ENCODE assay signal across 15 mouse cellular contexts in the genomic region with DNA sequence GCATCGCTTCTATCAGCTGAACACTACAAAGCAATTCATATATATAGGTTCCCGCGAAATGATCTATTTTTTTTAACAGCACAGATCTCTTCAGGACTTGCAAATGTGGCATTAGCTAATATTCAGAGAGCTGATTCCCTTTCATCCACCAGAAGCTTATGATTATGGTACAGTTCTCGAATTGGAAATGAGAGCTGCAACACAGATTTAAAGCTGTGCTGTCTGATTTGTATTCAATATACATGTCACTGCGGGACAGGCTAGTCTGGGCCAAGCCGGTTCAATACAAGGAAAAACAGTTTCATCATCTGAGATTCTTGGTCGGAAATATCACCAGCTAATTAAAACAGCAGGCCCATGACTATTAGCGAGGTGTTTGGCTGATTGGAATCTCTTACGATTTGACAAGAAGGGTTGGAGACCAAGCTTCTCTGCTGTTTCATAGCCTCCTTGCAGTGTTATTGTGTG.
A peak's percentile ranks its signal among the peaks of the same experiment; 100 is the strongest.
DNase-seq lines count a peak whose midpoint lies in the region; ATAC-seq and TF ChIP-seq lines count a peak whose summit lies in the region.
"Had no signal": no experiment of that assay in that cellular context is flagged by ENCODE, and none has a peak within 500 bp of the region (broad histone marks: within the 10 kb centered on the region; RNA-seq: fewer than 3 reads in every experiment).

No protein-coding gene starts in this region.

- peaks cover 7% of the 10 kb centered on the region; the same call in 1 of the 2 replicates for H3K4me1 ChIP-seq in lung, embryonic 14.5 days (ENCODE audit: insufficient read depth)
- H3K4me1 ChIP-seq in forebrain, embryonic 16.5 days (replicated peaks; ENCODE audit: control insufficient read depth, insufficient read depth, low read length) = peaks cover 12% of the 10 kb centered on the region
- H3K4me1 ChIP-seq in limb, embryonic 14.5 days (ENCODE audit: control insufficient read depth, insufficient read depth, low read length) = 0 out of 2 replicates have a peak, but pooled peaks cover 4% of the 10 kb centered on the region
- no peaks in the 10 kb centered on the region; the same call in 1 of the 2 replicates for H3K4me1 ChIP-seq in neural tube, embryonic 15.5 days
- H3K4me1 ChIP-seq: embryonic facial prominence, embryonic 12.5 days; megakaryocyte, embryonic 14.5 days had no signal

- no peak for TF ChIP-seq CTCF in lung, embryonic 14.5 days (IDR thresholded peaks at IDR 0.05; ENCODE audit: low read depth)

- H3K27ac ChIP-seq in lung, embryonic 14.5 days (ENCODE audit: low read depth) = no peak overlapping the region
- peak overlapping the region; percentile 2; the same call in 1 of the 2 replicates for H3K27ac ChIP-seq in forebrain, embryonic 16.5 days (ENCODE audit: low read length)
- H3K27ac ChIP-seq in limb, embryonic 14.5 days (replicated peaks; ENCODE audit: low read depth, low read length) = no peak overlapping the region
- 0 out of 2 replicates have a peak overlapping the region, but pooled peaks have one; percentile 3 for H3K27ac ChIP-seq in neural tube, embryonic 15.5 days (replicated peaks)
- H3K27ac ChIP-seq: embryonic facial prominence, embryonic 12.5 days; heart, adult 2 months had no signal

- no peak overlapping the region for H3K9ac ChIP-seq in lung, embryonic 14.5 days
- no peak overlapping the region for H3K9ac ChIP-seq in forebrain, embryonic 16.5 days (replicated peaks; ENCODE audit: low read depth, low read length)
- H3K9ac ChIP-seq in limb, embryonic 14.5 days (ENCODE audit: low read depth, low read length, severe bottlenecking) = no peak overlapping the region
- H3K9ac ChIP-seq in neural tube, embryonic 15.5 days (replicated peaks) = no peak overlapping the region
- H3K9ac ChIP-seq: embryonic facial prominence, embryonic 12.5 days had no signal

- no peaks in the 10 kb centered on the region for H3K27me3 ChIP-seq in lung, embryonic 14.5 days (ENCODE audit: insufficient read depth, low read length)
- no peaks in the 10 kb centered on the region for H3K27me3 ChIP-seq in forebrain, embryonic 16.5 days (replicated peaks; ENCODE audit: control insufficient read depth, insufficient read depth, low read length)
- H3K27me3 ChIP-seq in limb, embryonic 14.5 days (ENCODE audit: control insufficient read depth, insufficient read depth, low read length) = no peaks in the 10 kb centered on the region
- no peaks in the 10 kb centered on the region for H3K27me3 ChIP-seq in neural tube, embryonic 15.5 days (replicated peaks)
- H3K27me3 ChIP-seq: embryonic facial prominence, embryonic 12.5 days; megakaryocyte, embryonic 14.5 days had no signal

- H3K36me3 ChIP-seq in lung, embryonic 14.5 days (ENCODE audit: insufficient read depth) = no peaks in the 10 kb centered on the region
- H3K36me3 ChIP-seq in forebrain, embryonic 16.5 days (ENCODE audit: control insufficient read depth, insufficient read depth) = no peaks in the 10 kb centered on the region
- no peaks in the 10 kb centered on the region for H3K36me3 ChIP-seq in limb, embryonic 14.5 days (ENCODE audit: control insufficient read depth, insufficient read depth, low read length)
- H3K36me3 ChIP-seq in neural tube, embryonic 15.5 days = no peaks in the 10 kb centered on the region
- H3K36me3 ChIP-seq: embryonic facial prominence, embryonic 12.5 days had no signal

- peak; percentile 17 for DNase-seq in lung, embryonic 14.5 days
- DNase-seq in lung, postnatal 10 days = no peak
- DNase-seq in limb, embryonic 14.5 days (ENCODE audit: low spot score) = peak; percentile 13
- DNase-seq in right cerebral cortex, adult 2 months (ENCODE audit: low spot score in 2 of 2) = no peak
- no peak for DNase-seq in cerebellum, postnatal 10 days
- DNase-seq: cerebellum, adult 9-11 months; heart, adult 2 months; kidney, adult 18-20 months; right cerebral cortex, postnatal 25 days; thymus, adult 2 months had no signal

- 55% methylated on average over 9 of the region's 9 CpGs for WGBS in lung, embryonic 14.5 days
- 33% methylated on average over 9 of the region's 9 CpGs for WGBS in forebrain, embryonic 16.5 days
- WGBS in limb, embryonic 14.5 days = 31% methylated on average over 9 of the region's 9 CpGs
- 65% methylated on average over 9 of the region's 9 CpGs for WGBS in neural tube, embryonic 15.5 days

- H3K9me3 ChIP-seq in lung, embryonic 14.5 days (ENCODE audit: low read depth, low read length) = no peaks in the 10 kb centered on the region; the same call in 1 of the 2 replicates
- no peaks in the 10 kb centered on the region for H3K9me3 ChIP-seq in forebrain, embryonic 16.5 days (ENCODE audit: control insufficient read depth, low read length)
- H3K9me3 ChIP-seq in limb, embryonic 14.5 days (ENCODE audit: control insufficient read depth, low read length) = no peaks in the 10 kb centered on the region
- H3K9me3 ChIP-seq in neural tube, embryonic 15.5 days (replicated peaks) = no peaks in the 10 kb centered on the region

- H3K4me3 ChIP-seq in lung, embryonic 14.5 days (ENCODE audit: low read depth, low read length) = no peak overlapping the region
- H3K4me3 ChIP-seq in forebrain, embryonic 16.5 days (replicated peaks; ENCODE audit: low read length) = no peak overlapping the region
- H3K4me3 ChIP-seq in limb, embryonic 14.5 days (replicated peaks; ENCODE audit: low read length) = no peak overlapping the region
- H3K4me3 ChIP-seq in neural tube, embryonic 15.5 days (replicated peaks) = no peak overlapping the region
- H3K4me3 ChIP-seq: embryonic facial prominence, embryonic 12.5 days; heart, adult 2 months; megakaryocyte, embryonic 14.5 days had no signal

- H3K4me2 ChIP-seq in lung, embryonic 14.5 days = no peak overlapping the region
- H3K4me2 ChIP-seq in forebrain, embryonic 16.5 days (ENCODE audit: low read length) = peak overlapping the region; percentile 8; the same call in 1 of the 2 replicates
- peak overlapping the region; percentile 22; the same call in 1 of the 2 replicates for H3K4me2 ChIP-seq in limb, embryonic 14.5 days (replicated peaks; ENCODE audit: low read depth, low read length, severe bottlenecking)
- H3K4me2 ChIP-seq in neural tube, embryonic 15.5 days = no peak overlapping the region
- H3K4me2 ChIP-seq: embryonic facial prominence, embryonic 12.5 days had no signal

- TF ChIP-seq POLR2A in limb, embryonic 14.5 days (IDR thresholded peaks at IDR 0.05; ENCODE audit: borderline replicate concordance, extremely low read depth, insufficient read depth, insufficient read length) = no peak

- ATAC-seq in lung, embryonic 14.5 days (ENCODE audit: insufficient read depth) = no peak
- ATAC-seq in forebrain, embryonic 16.5 days = peak; percentile 45
- no peak for ATAC-seq in limb, embryonic 14.5 days (ENCODE audit: low FRiP score, low read depth)
- no peak for ATAC-seq in neural tube, embryonic 15.5 days (ENCODE audit: low FRiP score)
- ATAC-seq: activated CD4-positive, CD25-positive, alpha-beta regulatory T cell, adult 4 months had no signal

Comparison
In these comparisons a context has a peak if more than half of its experiments do, and no peak if none do; other contexts are left out.
1. DNase-seq: peak in lung, embryonic 14.5 days (single experiment) and limb, embryonic 14.5 days (single experiment); none in lung, postnatal 10 days (single experiment), right cerebral cortex, adult 2 months (0 of 2) and cerebellum, postnatal 10 days (0 of 2).
2. H3K27ac ChIP-seq: peak in forebrain, embryonic 16.5 days (single experiment) and neural tube, embryonic 15.5 days (single experiment); none in lung, embryonic 14.5 days (single experiment) and limb, embryonic 14.5 days (single experiment).
3. H3K4me2 ChIP-seq: peak in forebrain, embryonic 16.5 days (single experiment) and limb, embryonic 14.5 days (single experiment); none in lung, embryonic 14.5 days (single experiment) and neural tube, embryonic 15.5 days (single experiment).